Mouse (Mus musculus) midbrain, embryonic 14.5 days (tissue): Measurements from ENCODE around the gene Limk2. TPM values are rescaled to one million over a fixed set of nuclear protein-coding genes. Genes with fewer than 3 reads are reported as not detected.

Experiments used
- ATAC-seq: fragments of 200-750 bp; cut with Nextera tagmentation; 2 replicates; pipeline ENCODE4 v1.8.0; 2017; ENCODE audit warnings: moderate number of reproducible peaks, moderate library complexity; ENCODE audit not compliant: low FRiP score, low TSS enrichment
- DNase-seq: peaks from one replicate; pipeline ENCODE4 v3.0.0-alpha.2; 2015
- H3K27ac ChIP-seq: fragments of 300-500 bp; sonication (generic); replicated peaks from 2 replicates; pipeline ENCODE4 v1.5.1; 2014; ENCODE audit warnings: mild to moderate bottlenecking, low read depth, low read length, moderate library complexity
- H3K27me3 ChIP-seq: fragments of 300-500 bp; sonication (generic); 2 replicates; pipeline ENCODE4 v1.6.1; 2014; ENCODE audit warnings: low read length, control low read depth, mixed read lengths; ENCODE audit not compliant: control insufficient read depth, insufficient read depth
- H3K36me3 ChIP-seq: fragments of 300-500 bp; sonication (generic); 2 replicates; pipeline ENCODE4 v1.6.1; 2014; ENCODE audit warnings: low read length, control low read depth; ENCODE audit not compliant: control insufficient read depth, insufficient read depth
- H3K4me1 ChIP-seq: fragments of 300-500 bp; sonication (generic); 2 replicates; pipeline ENCODE4 v1.6.1; 2014; ENCODE audit warnings: mild to moderate bottlenecking, antibody characterized with exemption, low read length, control low read depth; ENCODE audit not compliant: control insufficient read depth, insufficient read depth
- H3K4me2 ChIP-seq: fragments of 300-500 bp; sonication (generic); 2 replicates; pipeline ENCODE4 v1.6.1; 2014; ENCODE audit warnings: mild to moderate bottlenecking, low read length, moderate library complexity
- H3K4me3 ChIP-seq: fragments of 300-500 bp; sonication (generic); replicated peaks from 2 replicates; pipeline ENCODE4 v1.5.1; 2014; ENCODE audit warnings: low read depth, low read length
- H3K9ac ChIP-seq: fragments of 300-500 bp; sonication (generic); replicated peaks from 2 replicates; pipeline ENCODE4 v1.6.1; 2014; ENCODE audit warnings: mild to moderate bottlenecking, low read length, moderate library complexity
- H3K9me3 ChIP-seq: fragments of 300-500 bp; sonication (generic); 2 replicates; pipeline ENCODE4 v1.6.1; 2016; ENCODE audit warnings: low read length, control low read depth, mixed read lengths; ENCODE audit not compliant: control insufficient read depth
- WGBS: fragments of 180-500 bp; shearing (Covaris S2); extraction: QIAGEN DNeasy Blood & Tissue Kit; methylation state at CpG from one replicate; pipeline ENCODE4 v1.1.7; 2014; 5-methylcytosine and 5-hydroxymethylcytosine counted together
- polyA plus RNA-seq: library from polyadenylated mRNA; unstranded; fragments of >200 nt; fragmentation: Nextera tagmentation; extraction: Ambion mirVana; gene quantifications from 2 replicates; pipeline ENCODE4 v1.2.1, GENCODE M21; 2014

Limk2 gene
- polyA plus RNA-seq, 1 experiment from 2014 or later: 155 TPM

DNA sequence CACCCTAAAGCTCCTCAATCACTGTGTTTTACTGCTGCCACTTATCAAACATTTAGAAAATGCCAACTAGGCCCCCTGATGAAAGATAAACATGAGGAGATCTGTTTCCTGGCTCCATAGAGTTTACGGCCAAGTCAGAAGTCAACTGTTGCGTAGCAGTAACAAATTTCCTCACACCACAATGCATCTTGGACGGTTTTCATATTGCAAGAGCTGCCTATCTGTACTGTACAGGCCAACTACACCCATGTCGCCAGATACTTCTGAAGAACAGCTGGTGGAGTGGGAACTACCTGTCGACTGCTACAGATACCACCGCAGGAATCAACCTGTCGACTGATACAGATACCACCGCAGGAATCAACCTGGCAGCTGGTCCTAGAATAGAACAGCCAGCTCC is 35.9 kb upstream of the Limk2 start:
- no peak overlapping the region for H3K4me3 ChIP-seq
- H3K4me2 ChIP-seq: no peak overlapping the region
- no peaks in the 10 kb centered on the region for H3K27me3 ChIP-seq
- no peak overlapping the region for H3K27ac ChIP-seq
- DNase-seq (no peak), ATAC-seq (no peak)
- no peaks in the 10 kb centered on the region for H3K4me1 ChIP-seq
- no peaks in the 10 kb centered on the region for H3K9me3 ChIP-seq
- 93% methylated on average over 8 of the region's 8 CpGs for WGBS
- H3K9ac ChIP-seq: no peak overlapping the region
- H3K36me3 ChIP-seq: no peaks in the 10 kb centered on the region

DNA sequence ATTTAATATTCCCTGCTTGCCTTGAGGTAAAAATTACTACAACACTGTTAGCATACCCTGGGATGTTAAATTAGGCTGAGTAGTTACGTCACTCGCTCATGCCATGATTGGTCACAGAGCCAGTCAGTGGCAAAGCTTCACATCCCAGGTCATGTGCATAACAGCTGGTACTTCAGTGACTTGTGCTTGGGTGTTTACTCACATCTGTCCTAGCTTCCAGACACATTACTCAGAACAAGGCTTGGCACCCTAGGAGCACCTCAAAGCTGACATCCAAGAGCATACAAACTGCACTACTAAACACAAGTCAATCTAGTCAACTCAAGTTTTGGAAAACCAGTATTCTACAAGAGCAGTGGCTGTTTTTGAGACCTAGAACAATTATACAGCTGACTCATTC is 34.1 kb upstream of the Limk2 start:
- 88% methylated on average over 2 of the region's 2 CpGs for WGBS
- ATAC-seq: no peak
- Histone ChIP-seq H3K4me1 (no peaks in the 10 kb centered on the region), H3K27ac (no peak overlapping the region), H3K9ac (no peak overlapping the region), H3K4me2 (no peak overlapping the region), H3K4me3 (no peak overlapping the region), H3K9me3 (no peaks in the 10 kb centered on the region), H3K36me3 (no peaks in the 10 kb centered on the region), H3K27me3 (no peaks in the 10 kb centered on the region)
- DNase-seq: no peak

DNA sequence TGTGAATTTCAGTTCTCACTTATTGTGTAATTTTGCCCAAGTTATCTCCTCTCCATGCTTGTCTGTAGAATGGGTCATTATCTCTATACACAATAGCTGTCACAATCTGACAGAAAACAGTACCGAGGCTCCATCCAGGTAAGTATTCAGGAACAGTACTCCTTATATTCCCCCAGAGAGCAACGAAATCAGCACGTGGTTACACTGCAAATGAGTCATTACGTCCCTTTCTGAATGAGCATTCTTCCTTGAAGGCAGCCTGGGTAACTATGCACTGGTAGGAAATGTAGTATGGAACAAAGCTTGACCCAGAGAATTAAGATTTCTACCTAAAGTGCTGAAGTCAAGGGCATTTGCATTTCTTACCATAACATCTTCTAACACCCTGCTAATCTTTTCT is 33.7 kb upstream of the Limk2 start:
- no peak for DNase-seq
- 77% methylated on average over 4 of the region's 4 CpGs for WGBS
- no peak for ATAC-seq
- Histone ChIP-seq H3K4me3 (no peak overlapping the region), H3K9ac (no peak overlapping the region), H3K9me3 (no peaks in the 10 kb centered on the region), H3K27me3 (no peaks in the 10 kb centered on the region), H3K4me1 (no peaks in the 10 kb centered on the region), H3K27ac (no peak overlapping the region), H3K4me2 (no peak overlapping the region), H3K36me3 (0 out of 2 replicates have a peak, but pooled peaks cover 2% of the 10 kb centered on the region)

DNA sequence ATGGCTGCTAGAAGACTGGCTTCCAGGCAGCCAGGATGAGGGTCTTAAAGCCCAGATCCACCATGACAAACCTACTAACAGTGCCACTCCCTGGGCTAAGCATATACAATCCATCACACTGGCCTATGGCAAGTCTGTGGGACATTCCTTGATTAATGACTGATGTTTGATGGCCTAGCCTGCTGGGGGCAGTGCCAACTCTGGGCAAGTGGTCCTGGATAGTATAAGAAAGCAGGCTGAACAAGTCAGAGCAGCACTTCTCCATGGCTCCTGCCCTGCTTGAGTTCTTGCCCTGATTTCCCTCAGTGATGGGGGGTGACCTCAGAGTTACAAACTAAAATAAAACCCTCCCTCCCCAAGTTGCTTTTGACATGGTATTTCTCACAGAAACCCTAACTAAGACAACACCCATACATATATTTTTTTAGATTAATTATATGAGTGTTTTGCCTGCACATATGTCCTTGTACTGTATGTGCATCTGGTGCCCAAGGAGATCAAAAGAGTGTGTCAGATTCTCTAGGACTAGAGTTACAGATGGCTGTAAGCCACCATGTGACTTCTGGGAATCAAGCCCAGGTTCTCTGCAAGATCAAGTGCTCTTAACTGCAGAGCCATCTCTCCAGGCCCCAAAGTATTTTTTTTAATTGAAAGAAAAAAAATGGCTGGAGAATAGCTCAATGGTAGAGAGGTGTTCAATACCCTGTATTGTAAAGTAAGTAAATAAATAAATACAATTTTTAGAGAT is 32.9 kb upstream of the Limk2 start:
- Histone ChIP-seq H3K9me3 (no peaks in the 10 kb centered on the region), H3K4me2 (no peak overlapping the region), H3K4me3 (no peak overlapping the region), H3K27ac (no peak overlapping the region), H3K4me1 (no peaks in the 10 kb centered on the region), H3K36me3 (0 out of 2 replicates have a peak, but pooled peaks cover 3% of the 10 kb centered on the region), H3K9ac (no peak overlapping the region), H3K27me3 (no peaks in the 10 kb centered on the region)
- no peak for ATAC-seq
- peak; percentile 15 for DNase-seq

DNA sequence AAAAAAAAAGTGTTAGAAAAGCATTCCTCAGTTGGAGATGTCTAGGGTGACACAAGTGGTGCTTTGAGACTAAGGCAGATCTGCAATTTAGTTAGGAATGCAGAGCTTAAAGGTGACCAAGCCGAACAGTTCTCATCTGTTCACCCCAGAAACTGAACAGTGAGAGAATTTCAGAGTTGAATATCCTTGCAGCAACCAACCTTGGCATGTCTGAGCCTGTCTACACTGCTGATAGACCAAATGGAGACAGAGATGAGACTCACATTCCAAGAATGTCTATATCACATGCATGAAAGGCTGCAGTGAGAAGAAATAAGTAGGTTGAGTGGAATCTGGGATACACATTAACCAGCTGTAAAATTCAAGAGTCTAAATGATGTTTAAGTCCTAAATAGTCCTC is 28.6 kb upstream of the Limk2 start:
- no peak overlapping the region for H3K4me3 ChIP-seq
- no peaks in the 10 kb centered on the region for H3K9me3 ChIP-seq
- ATAC-seq (no peak), DNase-seq (no peak)
- no peak overlapping the region for H3K9ac ChIP-seq
- WGBS: 95% methylated on average over 1 of the region's 1 CpGs
- no peaks in the 10 kb centered on the region for H3K4me1 ChIP-seq
- no peak overlapping the region for H3K27ac ChIP-seq
- no peak overlapping the region for H3K4me2 ChIP-seq
- no peaks in the 10 kb centered on the region for H3K27me3 ChIP-seq
- 0 out of 2 replicates have a peak, but pooled peaks cover 3% of the 10 kb centered on the region for H3K36me3 ChIP-seq

DNA sequence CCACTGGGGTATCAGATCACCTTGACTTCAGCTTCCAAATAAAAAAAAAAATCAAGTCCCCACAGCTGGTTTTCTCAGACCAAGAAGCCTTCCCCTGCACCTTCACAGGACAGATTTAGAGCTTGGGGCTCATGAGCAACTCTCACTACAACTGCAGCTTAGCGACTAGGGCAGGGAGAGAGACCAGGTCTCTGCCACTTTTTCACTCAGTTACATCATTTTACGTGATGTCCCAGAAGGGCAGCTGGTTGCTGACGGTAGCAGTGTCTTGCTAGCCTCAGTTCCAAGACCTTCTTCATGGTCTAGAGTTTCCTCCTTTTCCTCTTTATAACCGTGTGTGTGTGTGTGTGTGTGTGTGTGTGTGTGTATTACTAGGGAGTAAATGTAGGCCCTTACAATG is 24.8 kb upstream of the Limk2 start:
- 0 out of 2 replicates have a peak, but pooled peaks cover 3% of the 10 kb centered on the region for H3K36me3 ChIP-seq
- no peak overlapping the region for H3K4me3 ChIP-seq
- no peak overlapping the region for H3K27ac ChIP-seq
- H3K9me3 ChIP-seq: no peaks in the 10 kb centered on the region
- WGBS: 88% methylated on average over 4 of the region's 4 CpGs
- no peak overlapping the region for H3K4me2 ChIP-seq
- no peak overlapping the region for H3K9ac ChIP-seq
- no peak for DNase-seq
- H3K27me3 ChIP-seq: no peaks in the 10 kb centered on the region
- no peaks in the 10 kb centered on the region for H3K4me1 ChIP-seq
- ATAC-seq: no peak

DNA sequence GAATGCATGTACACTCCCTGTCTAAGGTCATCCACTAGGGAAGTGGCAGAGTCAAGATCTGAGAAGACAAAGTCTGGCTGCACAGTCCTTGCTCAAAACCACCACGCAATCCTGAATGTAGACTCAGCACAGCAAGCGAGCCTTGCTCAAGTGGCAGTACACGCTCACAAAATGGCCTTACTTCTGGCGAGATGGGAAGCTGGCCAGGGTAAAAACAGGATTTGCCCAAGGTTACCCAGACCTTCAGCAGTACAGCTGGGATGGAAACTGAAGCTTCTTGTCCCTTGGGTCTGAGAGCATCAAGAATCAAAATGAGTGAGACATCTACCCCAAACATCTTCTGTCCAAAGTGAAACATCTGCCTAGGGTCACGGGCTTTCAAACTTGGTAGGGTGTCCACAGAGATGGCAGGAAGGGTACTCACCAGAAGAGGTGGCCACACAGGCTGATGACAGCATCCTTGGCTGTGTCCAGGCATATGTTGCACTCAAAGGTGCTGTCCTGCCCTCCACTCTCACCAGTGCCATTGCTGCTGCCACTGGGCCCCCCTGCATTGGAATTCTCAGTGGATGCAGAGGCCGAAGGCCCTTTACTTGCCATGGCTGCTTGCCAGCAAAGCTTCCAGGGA is 23.1 kb upstream of the Limk2 start:
- no peaks in the 10 kb centered on the region for H3K36me3 ChIP-seq
- ATAC-seq: no peak
- H3K4me1 ChIP-seq: no peaks in the 10 kb centered on the region
- H3K27me3 ChIP-seq: no peaks in the 10 kb centered on the region
- H3K4me2 ChIP-seq: no peak overlapping the region
- H3K9ac ChIP-seq: no peak overlapping the region
- H3K27ac ChIP-seq: no peak overlapping the region
- no peak for DNase-seq
- 88% methylated on average over 6 of the region's 6 CpGs for WGBS
- H3K4me3 ChIP-seq: no peak overlapping the region
- no peaks in the 10 kb centered on the region for H3K9me3 ChIP-seq

DNA sequence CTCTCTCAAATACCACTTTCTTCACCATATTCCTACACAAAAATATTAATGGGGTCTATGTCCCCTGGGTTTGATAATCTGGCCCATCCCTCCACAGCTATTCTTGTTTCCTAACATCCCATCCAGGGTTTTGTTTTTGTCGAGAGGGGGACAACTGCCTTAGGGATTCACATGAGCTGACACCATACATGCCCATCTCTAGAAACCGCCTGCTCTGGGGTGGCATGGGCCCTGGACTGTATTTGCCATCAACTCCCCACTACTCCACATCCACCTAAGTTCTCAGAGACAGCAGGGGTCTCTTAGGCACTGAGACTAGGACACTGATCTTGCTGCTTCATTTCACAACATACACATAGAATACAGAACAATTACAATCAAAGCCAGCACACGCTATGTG is 22.5 kb upstream of the Limk2 start:
- ATAC-seq (no peak), DNase-seq (no peak)
- Histone ChIP-seq H3K36me3 (0 out of 2 replicates have a peak, but pooled peaks cover 2% of the 10 kb centered on the region), H3K4me3 (no peak overlapping the region), H3K27ac (no peak overlapping the region), H3K4me1 (no peaks in the 10 kb centered on the region), H3K27me3 (no peaks in the 10 kb centered on the region), H3K9ac (no peak overlapping the region), H3K9me3 (no peaks in the 10 kb centered on the region), H3K4me2 (no peak overlapping the region)
- WGBS: 93% methylated on average over 3 of the region's 3 CpGs

DNA sequence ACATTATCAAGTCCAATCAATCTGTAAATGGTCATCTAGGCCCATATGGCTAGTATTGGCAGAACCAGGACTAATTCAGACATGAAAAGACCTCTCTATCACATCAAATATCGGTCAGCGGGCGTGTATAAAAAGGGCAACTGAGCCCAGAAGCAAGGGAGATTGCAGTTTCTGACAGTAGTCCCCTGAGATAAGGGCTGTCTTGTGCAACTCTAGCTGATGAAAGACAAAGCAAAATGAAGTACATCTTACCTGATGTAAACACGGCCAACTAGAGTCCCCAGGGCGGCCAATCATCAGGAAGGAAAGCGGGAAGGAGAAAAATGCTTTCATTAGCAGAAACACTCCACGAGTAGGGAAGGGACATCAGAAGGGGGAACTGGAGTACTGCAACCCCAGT is 19.6 kb upstream of the Limk2 start:
- H3K9ac ChIP-seq: no peak overlapping the region
- H3K27ac ChIP-seq: no peak overlapping the region
- no peak overlapping the region for H3K4me2 ChIP-seq
- peaks cover 21% of the 10 kb centered on the region for H3K36me3 ChIP-seq
- ATAC-seq: no peak
- 85% methylated on average over 7 of the region's 7 CpGs for WGBS
- no peak for DNase-seq
- no peaks in the 10 kb centered on the region for H3K9me3 ChIP-seq
- no peak overlapping the region for H3K4me3 ChIP-seq
- H3K4me1 ChIP-seq: no peaks in the 10 kb centered on the region
- no peaks in the 10 kb centered on the region for H3K27me3 ChIP-seq
